Mouse (Mus musculus): ENCODE results near the gene Gatb. TPM values are rescaled to one million over a fixed set of nuclear protein-coding genes. Genes with fewer than 3 reads are reported as not detected.

Gene Gatb
- polyA plus RNA-seq, 1 experiment, result 6.7 TPM

DNA sequence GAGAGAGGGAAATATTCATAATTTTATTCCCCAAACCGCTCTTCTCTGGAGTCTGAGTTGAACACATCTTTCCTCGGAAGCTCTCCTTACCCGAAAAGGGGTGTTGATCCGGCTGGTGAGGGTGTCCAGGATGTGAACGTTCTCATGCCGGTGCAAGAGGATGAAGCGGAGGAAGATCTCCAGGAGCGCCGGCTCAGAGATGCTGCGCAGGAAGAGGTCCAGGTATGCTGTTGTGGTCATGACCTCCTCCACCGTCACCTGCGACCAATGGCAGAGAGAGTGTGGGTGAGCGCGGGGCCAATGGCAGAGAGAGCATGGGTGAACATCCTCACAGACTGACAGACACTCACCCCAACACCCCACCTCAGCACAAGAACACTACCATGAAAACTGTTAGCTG lies 114.4 kb downstream of the Gatb start:
- TF ChIP-seq CTCF (IDR thresholded peaks at IDR 0.05; ENCODE audit: control insufficient read depth, insufficient read depth, low read length) (no peak), POLR2A (IDR thresholded peaks at IDR 0.05; ENCODE audit: borderline replicate concordance, control insufficient read depth, low read depth, low read length) (no peak)
- no peak overlapping the region for H3K27ac ChIP-seq (ENCODE audit: control insufficient read depth, insufficient read depth, low read depth, low read length, poor library complexity)
- no peak overlapping the region for H3K4me3 ChIP-seq (replicated peaks; ENCODE audit: control insufficient read depth, low read depth, low read length)
- WGBS, result 92% methylated on average over 14 of the region's 14 CpGs
- no peaks in the 10 kb centered on the region for H3K4me1 ChIP-seq (ENCODE audit: control insufficient read depth, insufficient read depth, low read length)

DNA sequence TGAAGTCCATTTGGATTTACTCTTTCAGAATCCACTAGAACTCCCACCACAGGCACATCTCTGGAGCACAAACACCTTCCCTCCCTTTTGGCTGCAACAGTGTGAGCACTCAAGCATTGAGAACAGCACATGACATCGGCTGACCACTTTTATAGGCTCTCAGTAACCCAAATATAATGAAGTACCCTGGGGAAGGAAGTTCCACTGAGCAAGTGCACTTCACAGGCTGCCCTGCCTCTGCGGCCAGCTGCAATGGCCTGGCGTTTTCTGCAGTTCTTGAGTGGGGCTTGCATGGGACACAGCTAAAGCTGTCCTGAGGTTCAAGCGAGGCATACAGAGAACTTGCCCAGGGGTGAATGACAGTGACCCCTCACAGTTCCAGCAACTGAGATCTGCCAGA lies 117.2 kb downstream of the Gatb start:
- 73% methylated on average over 4 of the region's 4 CpGs for WGBS
- no peaks in the 10 kb centered on the region for H3K4me1 ChIP-seq (ENCODE audit: control insufficient read depth, insufficient read depth, low read length)
- no peak overlapping the region for H3K4me3 ChIP-seq (replicated peaks; ENCODE audit: control insufficient read depth, low read depth, low read length)
- TF ChIP-seq CTCF (IDR thresholded peaks at IDR 0.05; ENCODE audit: control insufficient read depth, insufficient read depth, low read length) (no peak), POLR2A (IDR thresholded peaks at IDR 0.05; ENCODE audit: borderline replicate concordance, control insufficient read depth, low read depth, low read length) (no peak)
- H3K27ac ChIP-seq (ENCODE audit: control insufficient read depth, insufficient read depth, low read depth, low read length, poor library complexity), result no peak overlapping the region

DNA sequence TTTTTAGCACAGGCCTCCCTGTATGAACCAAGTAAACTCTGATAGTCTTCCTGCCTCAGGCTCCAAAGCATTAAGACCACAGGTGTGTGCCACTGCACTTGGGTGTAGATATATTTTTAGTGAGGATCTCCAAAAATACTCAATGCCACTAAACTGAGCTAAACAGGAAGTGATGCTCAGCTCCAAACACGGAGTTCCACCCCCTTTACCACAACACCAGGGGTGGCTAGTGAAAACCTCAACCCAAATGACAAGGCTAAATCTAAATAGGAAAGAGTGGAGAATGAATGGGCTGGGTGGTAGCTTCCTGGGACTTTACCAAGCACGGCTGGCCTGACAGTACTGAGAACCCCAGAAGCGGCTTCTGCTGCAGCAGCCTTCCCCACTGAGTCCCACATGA lies 119.1 kb downstream of the Gatb start:
- WGBS, result 1% methylated on average over 3 of the region's 3 CpGs
- TF ChIP-seq POLR2A (IDR thresholded peaks at IDR 0.05; ENCODE audit: borderline replicate concordance, control insufficient read depth, low read depth, low read length) (no peak), CTCF (IDR thresholded peaks at IDR 0.05; ENCODE audit: control insufficient read depth, insufficient read depth, low read length) (no peak)

DNA sequence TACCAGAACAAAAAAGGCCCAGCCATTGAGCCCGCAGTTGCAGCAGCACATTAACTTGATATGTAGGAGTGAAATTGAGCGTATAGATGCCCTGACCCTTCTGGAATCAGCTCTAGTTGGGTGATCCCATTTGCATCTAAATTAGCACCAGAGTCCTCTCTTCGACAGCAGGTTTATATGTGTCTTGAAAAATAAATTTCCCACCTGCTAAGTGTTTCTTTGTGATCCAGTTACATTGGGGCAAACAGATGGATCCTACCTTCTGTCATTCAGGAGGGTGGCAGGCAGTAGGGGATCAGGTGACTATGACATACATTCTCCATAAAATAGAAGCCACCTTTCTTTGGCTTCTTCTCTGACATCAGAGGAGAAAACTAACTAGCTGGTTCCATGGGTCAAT lies 121.1 kb downstream of the Gatb start:
- WGBS, result 83% methylated on average over 3 of the region's 3 CpGs
- Histone ChIP-seq H3K27ac (ENCODE audit: control insufficient read depth, insufficient read depth, low read depth, low read length, poor library complexity) (no peak overlapping the region), H3K4me3 (replicated peaks; ENCODE audit: control insufficient read depth, low read depth, low read length) (no peak overlapping the region), H3K4me1 (ENCODE audit: control insufficient read depth, insufficient read depth, low read length) (no peaks in the 10 kb centered on the region)
- TF ChIP-seq CTCF (IDR thresholded peaks at IDR 0.05; ENCODE audit: control insufficient read depth, insufficient read depth, low read length) (no peak), POLR2A (IDR thresholded peaks at IDR 0.05; ENCODE audit: borderline replicate concordance, control insufficient read depth, low read depth, low read length) (no peak)

More for the DNA sequence above, 119.1 kb downstream of the Gatb start:
- no peak overlapping the region for H3K27ac ChIP-seq (ENCODE audit: control insufficient read depth, insufficient read depth, low read depth, low read length, poor library complexity)
- H3K4me3 ChIP-seq (replicated peaks; ENCODE audit: control insufficient read depth, low read depth, low read length), result no peak overlapping the region
- no peaks in the 10 kb centered on the region for H3K4me1 ChIP-seq (ENCODE audit: control insufficient read depth, insufficient read depth, low read length)

DNA sequence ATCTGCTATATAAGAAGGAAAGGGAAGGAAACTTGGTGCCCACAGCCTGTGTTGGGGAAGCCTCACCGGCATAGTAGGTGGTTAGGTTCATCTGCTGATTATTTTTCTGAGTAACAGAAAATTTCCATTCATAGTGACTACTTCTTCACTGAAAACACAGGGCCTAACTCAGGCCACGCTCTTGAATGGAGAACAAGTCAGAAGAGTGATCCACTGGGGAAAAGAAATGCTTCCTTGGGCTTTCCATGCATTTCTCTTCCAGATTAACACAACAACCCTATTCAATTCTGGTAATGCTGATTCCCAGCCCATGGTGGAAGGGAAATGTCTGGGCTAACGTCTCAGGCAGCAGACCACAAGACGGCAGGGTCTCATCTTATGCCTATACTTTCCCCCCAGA lies 124.6 kb downstream of the Gatb start:
- Histone ChIP-seq H3K4me1 (ENCODE audit: control insufficient read depth, insufficient read depth, low read length) (no peaks in the 10 kb centered on the region), H3K4me3 (replicated peaks; ENCODE audit: control insufficient read depth, low read depth, low read length) (no peak overlapping the region), H3K27ac (ENCODE audit: control insufficient read depth, insufficient read depth, low read depth, low read length, poor library complexity) (no peak overlapping the region)
- 62% methylated on average over 4 of the region's 4 CpGs for WGBS
- TF ChIP-seq CTCF (IDR thresholded peaks at IDR 0.05; ENCODE audit: control insufficient read depth, insufficient read depth, low read length) (no peak), POLR2A (IDR thresholded peaks at IDR 0.05; ENCODE audit: borderline replicate concordance, control insufficient read depth, low read depth, low read length) (no peak)

DNA sequence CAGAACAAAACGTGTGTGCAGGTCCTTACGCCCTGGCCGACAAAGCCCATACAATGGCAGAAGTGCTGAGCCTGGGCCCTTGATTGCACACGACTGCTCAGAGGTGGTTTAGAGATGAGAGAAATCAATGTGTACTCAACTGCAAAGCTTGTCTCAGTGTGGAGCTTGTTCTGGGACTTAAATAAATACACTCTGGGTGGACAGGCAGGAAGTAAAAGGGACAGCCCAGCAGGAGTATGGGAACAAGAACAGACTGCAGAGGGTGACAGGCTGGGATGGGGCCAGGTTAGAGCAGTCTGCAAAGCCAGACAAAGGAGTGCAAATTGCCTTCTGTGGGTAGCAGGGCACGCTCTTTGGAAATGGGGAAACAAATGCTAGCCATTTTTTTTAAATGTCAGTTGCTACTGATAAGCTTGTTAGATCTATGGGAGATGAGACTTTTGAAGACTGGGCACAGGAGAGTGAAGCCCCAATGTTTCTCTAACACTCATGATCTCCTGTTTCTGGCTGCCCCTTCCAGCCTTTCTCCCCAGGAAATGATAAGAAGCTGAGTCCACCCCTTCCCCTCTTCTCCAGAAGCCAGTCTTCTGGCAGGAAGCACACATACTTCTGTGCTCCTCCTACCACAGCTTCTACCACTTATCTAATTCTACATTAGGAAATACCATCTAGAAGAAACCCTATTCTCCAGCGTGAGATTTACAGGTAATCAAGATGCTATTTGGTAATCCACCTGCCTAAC lies 129.4 kb downstream of the Gatb start:
- Histone ChIP-seq H3K4me3 (replicated peaks; ENCODE audit: control insufficient read depth, low read depth, low read length) (no peak overlapping the region), H3K27ac (ENCODE audit: control insufficient read depth, insufficient read depth, low read depth, low read length, poor library complexity) (no peak overlapping the region), H3K4me1 (ENCODE audit: control insufficient read depth, insufficient read depth, low read length) (no peaks in the 10 kb centered on the region)
- TF ChIP-seq CTCF (IDR thresholded peaks at IDR 0.05; ENCODE audit: control insufficient read depth, insufficient read depth, low read length), result no peak
- no peak for TF ChIP-seq POLR2A (IDR thresholded peaks at IDR 0.05; ENCODE audit: borderline replicate concordance, control insufficient read depth, low read depth, low read length)
- 51% methylated on average over 6 of the region's 6 CpGs for WGBS

Other genes with a start within 250 kb of the Gatb start
- gene Fam160a1, start 243.2 kb downstream of the Gatb start, polyA plus RNA-seq (2011; ENCODE audit: insufficient read depth, insufficient read length, low replicate concordance, missing spikeins), result not detected in 2 replicates

All from bone marrow, adult 2 months (tissue).